Mouse (Mus musculus) spleen, adult 12 weeks (tissue): ENCODE results near the gene Tmem229b.
"Not testable (repeated sequence)": the region's sequence is repeated elsewhere in the genome, so short reads cannot be mapped to it uniquely, and the experiment has no call there.

Experiments
- DNase-seq: peaks from one replicate; pipeline ENCODE4 v3.0.0; 2022; ENCODE audit warnings: low spot score

Gene Tmem229b

DNA sequence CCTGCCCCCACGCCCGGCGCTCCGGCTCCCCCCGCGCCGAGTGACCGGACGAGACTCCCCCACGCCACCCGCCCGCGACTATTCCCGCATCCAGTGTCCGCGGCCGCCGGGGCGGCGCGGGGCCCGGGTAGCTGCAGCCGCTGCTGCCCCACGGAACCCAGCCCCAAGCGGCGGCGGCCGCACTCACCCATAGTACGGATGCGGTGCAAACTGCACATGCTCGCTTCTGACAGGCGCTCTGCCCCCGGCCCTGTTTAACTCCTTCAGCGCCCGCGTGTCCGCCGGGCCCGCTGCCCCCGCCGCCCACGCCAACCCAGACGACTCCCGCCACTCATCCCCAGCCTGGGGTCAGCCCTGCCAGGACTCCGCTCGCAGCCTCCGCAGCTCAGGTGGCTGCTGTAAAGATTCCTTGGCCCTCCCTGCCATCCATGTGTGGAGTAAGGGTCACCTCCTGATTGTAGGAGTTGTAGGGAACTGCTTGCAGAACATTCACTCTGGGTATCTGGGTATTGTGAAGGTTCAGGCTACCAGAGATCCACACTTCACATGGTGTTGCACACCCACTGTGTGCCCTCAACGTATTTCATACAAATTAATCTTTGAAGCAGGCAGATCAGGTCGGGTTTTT is at the start of gene Tmem229b:
Tmem229b (minus strand) TSS at position 502 of the 628 bp plus-strand sequence.
- DNase-seq, result peak; percentile 8

DNA sequence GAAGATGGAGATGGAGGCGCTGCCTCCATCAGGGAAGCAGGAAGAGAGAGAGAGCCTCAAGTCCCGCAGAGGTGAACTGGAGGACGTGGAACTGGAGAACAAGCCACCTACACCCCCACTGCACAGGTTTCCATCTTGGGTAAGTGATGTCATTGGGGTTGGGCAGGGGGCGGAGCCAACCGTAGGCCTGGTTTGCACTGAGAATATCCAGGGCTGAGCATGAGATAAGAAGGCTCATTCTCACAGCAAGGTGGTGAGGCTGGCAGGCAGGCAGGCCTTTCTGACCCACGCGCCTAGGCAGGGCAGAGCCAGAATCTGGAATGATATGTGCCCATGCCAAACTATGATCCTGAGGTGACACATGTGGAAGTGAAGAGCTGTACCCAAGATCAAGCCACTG is 47.8 kb upstream of the Tmem229b start:
- no peak for DNase-seq

DNA sequence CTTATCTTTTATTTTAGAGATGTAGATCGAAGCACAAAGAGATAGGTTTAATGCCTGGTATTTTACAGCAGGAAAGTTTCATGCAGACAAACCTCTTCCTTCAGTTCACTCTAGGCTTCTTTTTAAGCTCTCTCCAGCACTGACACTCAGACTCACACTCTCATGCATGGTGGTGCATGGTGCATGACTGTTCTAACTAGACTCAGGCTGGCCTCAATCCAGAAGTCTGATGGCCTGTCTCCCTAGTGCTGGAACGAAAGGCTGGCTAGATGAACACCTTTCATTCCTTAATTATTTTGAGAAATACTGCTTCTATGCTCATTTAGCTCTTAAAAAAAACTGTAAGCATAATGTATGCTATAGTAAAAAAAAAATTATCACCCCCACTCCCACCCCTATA is 44.6 kb upstream of the Tmem229b start:
- DNase-seq, result no peak

DNA sequence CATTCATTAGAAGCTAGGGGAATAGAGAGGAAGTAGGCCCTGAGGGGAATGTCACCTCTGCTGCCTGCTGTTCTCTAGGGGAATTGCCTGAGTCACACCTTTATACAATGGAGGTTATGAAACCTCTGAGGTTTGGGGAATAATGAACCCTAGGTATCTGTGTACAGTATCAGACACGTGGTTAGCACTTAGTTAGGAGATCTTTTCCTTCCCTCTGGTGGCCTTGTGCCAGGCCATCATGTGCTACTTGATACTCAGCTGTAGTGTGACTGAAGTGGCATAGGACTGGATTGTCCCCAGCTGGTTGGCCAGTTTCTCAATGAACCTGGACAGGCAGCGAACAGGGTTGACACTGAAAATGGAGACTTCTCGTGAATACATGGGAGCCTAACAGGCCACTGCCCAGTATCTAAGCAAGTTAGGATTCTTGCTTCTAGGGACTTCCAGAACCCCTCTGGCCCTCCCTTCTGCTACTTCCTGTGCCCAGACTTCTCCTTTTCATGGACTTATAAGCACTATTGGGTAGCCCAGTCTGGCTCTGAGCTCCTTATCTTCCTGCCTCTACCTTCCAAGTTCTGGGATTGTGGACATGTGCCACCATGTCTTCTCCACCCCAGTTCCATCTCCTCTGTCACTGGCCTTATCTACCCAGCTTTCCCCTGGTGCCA is 43.3 kb upstream of the Tmem229b start:
- DNase-seq, result no peak

DNA sequence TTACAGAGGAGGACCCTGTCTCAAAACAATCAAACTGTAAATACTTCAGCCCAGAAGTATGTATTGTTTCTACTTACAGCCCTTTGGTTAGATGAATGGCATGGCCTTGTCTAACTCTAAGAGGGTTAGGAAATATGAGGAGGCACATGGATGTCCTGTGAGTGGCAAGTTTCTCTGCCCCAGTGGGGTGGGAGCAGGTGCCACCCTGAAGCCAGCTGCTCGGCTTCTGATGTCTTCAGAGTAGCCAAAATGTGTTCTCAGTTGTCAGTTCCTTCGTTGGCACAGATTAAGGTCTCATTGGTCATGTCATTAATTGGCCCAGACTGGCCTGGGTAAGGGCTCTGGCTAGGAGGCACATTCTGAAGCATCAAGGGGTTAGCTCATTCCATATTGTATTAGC is 42.4 kb upstream of the Tmem229b start:
- DNase-seq, result no peak

DNA sequence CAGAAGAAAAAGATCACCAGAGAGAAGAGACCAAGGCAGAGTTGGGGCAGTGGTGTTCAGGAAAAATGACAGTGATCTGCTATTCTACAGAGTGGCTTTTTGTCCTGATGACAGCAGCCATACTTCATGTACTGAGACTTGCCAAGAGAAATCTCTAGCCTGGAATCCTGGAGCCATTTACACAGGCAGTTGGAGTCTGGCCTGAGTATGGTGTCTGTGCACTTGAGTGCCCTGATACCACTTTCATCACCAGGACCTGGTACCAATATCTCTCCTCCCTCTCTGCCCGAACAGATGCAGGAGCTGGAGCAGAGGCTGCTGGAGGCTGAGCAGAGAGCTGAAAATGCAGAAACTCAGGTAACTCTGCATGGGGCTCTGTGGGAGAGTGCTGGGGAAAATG is 41.5 kb upstream of the Tmem229b start:
- no peak for DNase-seq

DNA sequence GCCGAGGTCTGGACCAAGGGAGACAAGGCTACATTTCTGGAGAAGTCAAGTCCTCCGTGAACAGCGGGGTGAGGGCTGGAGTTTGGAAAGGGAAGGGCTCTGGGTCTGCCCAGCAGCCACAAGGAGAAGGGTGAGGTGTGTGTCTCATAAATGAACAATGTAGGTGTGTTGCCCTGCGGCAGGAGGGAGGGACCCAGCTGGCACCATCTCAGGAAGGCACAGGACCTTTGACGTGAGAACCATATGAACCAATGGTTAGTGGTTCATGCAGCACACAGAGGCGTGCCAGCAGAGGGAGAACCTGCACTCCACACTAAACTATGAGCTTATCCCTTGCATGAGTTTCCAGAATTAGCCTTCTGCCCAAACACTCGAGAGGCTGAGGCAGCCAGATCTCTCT is 39.8 kb upstream of the Tmem229b start:
- DNase-seq, result no peak

DNA sequence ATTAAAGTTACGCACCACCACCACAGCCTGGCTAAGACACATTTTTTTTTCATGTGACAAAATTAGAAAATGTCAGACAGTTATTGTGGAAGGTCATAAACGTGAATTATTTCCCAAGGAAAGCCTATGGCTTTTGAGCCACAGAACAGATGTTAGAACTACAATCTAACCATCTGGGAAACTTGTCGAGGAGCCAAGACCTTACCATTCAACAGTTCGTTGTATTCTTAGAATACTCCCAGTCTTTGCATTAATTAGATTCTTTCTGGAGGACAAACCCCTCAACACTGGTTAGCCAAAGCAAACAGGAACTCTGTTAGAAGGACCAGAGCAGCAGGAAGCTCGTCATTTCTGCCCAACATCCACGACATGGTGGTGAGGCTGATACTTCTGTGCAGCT is 38.7 kb upstream of the Tmem229b start:
- DNase-seq, result no peak

DNA sequence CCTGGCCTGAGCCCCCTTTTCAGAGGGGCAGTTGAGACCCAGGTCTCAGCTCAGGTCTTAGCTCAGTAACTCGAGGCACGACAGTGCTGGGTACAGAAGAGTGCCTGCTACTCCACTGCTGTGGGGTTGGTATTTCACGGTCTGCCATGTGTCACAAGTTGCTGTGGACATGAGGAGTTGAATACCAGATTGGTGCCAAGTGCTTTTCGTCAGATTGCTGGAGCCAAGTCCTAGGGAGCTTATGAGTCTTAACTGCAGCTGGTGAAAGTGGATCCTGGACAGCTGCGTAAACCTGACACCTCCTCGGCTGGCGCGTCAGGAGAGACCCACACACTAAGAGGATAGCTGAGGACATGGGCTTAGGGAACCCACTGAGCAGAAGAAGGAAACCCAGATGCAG is 37.2 kb upstream of the Tmem229b start:
- no peak for DNase-seq

DNA sequence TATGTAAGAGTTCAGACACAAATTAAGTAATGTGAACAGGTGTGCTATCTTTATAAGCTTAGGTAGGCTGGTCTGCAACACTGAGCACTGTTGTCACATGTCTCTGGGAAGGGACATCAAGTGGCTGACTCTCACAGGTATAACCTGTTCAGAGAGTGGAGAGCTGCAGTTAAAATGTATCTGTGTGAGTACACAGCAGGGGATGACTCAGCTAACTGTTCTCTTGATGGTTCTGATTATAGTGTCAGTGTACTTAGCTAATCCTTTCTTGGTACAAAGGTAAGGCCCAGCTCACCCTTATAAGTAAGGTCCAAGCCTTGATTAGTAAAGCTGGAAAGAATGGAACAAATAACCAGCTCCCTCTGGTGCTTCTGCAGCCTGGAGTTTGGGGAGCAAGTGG is 34.0 kb upstream of the Tmem229b start:
- DNase-seq, result no peak

DNA sequence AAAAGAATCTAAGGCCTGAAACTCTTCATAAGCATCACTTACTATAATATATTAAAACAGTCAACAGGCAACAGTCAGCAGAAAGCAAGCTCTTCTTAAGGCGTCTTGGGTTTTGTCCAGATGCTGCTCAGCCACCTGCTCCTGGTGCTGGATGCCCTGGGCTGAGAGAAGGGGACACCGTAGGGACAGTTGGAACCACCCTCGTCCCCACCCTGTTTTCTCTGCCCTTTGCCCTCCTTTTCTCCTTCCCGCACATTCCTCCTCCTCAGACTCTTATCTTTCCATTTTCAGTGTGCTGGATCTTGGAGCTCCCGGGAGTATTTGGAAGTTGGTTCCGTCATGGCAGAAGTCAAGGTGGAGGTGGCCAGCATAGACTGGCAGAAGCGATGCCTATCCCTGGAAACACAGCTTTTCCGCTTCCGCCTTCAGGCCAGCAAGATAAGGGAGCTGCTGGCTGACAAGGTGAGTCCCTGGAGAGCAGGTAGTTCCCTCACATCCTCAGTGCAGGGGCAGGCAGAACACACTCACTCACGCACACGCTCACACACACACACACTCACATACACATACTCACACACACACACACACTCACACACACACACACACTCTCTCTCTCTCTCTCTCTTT is 32.9 kb upstream of the Tmem229b start:
- DNase-seq, result no peak

DNA sequence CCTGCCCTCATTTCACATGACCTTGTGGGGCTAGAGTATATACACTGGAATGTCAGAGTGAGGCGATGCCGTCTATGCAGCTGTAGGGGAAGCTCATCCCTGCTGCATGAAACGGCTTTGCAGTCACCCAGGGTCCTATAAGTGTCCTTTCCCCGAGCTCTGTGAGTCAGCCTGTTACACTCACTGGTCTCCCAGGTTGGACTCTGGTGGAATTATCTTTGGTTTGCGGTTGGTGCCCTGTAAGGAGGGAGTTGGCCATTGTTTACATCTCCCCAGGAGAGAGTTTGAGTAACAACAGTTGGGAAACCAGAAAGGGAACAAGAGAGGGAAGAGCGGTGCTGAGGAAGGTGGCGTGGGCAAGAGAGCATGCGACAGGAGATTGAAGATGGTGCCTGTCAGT is 32.3 kb upstream of the Tmem229b start:
- DNase-seq, result no peak

DNA sequence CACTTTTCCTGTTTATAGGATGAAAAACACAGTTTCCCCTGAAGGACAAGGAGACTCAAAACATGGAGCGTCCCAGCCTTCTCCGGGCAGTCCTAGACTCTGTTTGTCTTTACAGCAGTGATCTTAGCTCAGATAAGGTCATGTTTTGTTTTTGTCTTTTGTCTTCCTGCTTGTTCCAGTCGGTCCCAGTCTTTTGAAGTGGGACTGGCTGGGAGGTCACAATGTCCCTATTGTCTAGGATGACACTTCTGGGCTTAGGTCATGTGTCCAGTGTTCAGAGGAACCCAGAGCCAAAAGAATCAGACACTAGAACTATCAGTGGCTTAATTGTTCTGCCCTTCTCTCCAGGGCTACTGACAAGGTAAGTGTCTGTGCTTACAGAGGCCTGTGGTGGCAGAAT is 27.9 kb upstream of the Tmem229b start:
- DNase-seq, result no peak

DNA sequence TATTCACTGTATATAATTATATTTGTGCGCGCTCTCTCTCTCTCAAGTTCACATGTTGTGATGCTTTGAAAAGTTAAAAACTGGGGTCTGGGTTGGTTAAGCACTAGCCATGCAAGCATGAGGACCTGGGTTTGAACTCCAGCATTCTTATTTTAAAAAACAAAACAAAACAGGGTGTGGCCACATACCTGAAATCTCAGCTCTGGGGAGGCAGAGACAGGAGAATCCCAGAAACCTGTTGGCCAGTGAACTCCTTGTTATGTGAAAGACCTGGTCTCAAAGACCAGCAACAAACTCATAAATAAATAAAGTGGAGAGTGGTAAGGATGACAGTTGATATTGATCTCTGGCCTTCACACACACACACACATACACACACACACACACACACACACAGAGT is 26.9 kb upstream of the Tmem229b start:
- no peak for DNase-seq

DNA sequence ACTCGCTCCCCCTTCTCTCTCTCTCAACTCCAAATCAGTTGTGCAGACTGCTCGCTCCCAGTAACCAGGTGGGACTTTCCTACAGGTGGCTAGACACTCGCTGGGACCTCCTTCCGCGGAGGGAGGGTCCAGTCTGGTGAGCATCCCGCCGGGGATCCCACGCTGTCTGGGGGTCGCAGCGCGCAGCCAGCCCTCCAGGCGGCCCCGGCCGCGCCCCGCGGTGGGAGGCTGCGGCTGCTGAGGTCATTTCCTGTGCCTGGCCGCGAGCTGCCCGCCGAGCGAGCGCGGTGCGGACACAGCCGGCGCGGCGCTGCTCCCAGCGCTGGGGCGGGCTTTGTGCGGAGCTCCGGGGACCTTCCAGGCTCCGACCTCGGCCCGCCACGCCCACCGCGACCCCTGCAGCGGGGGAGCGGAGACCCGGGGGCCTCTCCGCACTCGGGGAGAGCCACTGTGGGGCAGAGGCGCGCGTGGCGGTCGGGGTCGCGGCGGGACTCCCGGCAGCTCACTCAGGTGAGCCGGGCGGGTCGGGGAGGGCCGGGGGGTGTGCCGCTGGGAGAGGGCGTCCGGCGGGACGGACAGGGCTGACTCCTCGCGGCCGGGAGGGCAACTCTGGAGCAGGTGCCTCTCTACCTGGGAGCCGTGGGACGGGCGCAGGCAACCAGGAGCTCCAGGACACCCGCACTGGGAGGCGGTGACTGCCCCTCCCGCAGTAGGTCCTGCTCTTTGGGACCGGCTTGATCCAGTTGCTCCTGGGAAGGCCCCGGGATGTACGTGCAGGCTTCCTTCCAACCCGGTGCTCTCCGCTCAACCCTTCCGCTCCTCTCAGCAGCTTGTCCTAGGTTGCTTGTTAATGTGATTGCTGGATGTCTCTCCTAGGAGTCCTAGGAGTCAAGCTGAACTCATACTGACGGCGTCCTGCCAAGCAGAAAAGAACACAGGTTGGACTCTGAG is 21.8 kb upstream of the Tmem229b start, which contains the start of gene Plekhh1:
Plekhh1 (plus strand) TSS at position 253 of the 951 bp plus-strand sequence.
- DNase-seq, result no peak

DNA sequence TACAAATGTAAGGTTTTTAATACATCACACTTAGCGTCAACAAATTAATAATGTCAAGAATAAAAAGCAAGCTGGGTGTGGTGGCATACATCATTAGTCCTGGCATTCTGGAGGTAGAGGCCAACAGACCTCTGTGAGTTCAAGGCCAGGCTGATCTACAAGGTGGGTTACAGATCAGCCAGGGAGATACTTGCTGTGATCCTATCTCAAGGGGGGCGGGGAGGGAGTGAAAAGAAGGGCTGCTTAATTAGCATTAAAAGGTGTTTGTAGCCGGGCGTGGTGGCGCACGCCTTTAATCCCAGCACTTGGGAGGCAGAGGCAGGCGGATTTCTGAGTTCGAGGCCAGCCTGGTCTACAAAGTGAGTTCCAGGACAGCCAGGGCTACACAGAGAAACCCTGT is 20.1 kb upstream of the Tmem229b start:
- not testable (repeated sequence) for DNase-seq

DNA sequence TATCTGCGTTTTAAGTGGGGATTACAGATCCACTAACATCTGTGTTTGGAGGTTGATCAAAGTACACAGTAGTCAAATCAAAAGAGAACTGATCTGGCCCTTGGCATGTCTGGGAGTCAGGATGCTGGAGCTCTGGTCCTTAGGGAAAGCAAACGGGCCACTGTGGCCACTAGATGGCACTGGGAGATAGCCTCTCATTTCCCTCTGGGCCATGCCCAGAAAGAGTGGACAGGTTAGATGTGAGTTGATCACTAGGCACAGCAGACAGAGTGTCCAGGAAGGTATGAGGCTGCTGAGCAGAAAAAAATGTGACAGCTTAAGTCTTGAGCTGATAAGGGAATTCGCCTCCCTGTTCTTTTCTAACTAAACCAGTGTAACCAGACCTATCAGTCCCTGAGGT is 15.5 kb upstream of the Tmem229b start:
- DNase-seq, result no peak

DNA sequence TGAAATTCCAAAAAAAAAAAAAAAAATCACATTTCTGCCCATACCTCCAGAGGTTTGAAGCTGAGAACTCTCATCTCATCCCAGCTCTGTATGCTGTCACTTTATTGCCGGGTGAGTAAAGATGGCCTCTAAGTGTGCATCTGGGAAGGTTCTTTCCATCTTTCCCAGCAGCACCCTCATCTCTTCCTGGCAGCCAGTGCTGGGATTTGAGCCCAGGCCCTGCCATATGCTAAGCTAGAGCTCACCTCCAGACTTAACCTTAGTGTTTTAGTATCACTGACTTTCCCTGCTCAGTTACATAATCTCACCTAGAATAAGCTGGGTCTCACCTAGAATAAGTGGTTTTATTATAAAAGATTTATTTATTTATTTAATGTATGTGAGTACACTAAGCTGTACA is 14.5 kb upstream of the Tmem229b start:
- no peak for DNase-seq

DNA sequence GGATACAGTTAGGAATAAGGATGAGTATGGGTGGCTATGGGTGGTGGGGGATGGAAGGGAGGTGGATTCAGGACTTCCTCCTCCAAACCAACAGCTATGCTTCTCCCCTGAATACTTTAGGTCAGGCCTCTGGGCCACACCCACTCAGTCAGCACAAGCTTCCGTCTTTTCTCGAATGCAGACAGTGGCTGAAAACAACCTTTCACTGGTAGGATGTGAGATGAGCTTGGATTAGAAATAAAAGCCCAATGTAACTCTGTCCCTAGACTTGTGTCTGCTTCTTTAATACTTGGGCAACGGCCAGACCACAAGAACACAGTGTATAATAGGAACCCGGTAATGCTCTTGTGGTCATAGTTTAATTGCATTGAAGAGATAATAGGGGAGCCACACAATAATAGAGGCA is 10.6 kb upstream of the Tmem229b start:
- no peak for DNase-seq

DNA sequence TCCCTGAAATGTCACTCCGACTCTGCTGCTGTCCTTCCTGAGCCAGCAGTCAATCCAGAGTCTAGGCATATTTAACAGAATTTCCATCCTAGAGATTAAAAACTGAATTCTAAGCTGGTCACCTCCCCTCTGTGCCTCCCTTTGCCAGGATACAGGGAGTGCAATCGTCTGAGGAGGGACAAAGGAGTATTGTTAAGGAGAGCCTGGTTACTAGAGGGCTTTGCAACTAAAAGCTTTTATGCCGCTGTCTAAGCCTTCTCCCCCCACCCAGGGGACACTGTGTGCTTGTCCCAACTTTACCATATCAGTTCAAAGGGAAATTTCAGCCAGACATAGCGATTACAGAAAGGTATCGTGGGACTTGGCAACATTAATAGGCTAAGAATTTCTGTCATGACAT is 8.7 kb upstream of the Tmem229b start:
- no peak for DNase-seq

DNA sequence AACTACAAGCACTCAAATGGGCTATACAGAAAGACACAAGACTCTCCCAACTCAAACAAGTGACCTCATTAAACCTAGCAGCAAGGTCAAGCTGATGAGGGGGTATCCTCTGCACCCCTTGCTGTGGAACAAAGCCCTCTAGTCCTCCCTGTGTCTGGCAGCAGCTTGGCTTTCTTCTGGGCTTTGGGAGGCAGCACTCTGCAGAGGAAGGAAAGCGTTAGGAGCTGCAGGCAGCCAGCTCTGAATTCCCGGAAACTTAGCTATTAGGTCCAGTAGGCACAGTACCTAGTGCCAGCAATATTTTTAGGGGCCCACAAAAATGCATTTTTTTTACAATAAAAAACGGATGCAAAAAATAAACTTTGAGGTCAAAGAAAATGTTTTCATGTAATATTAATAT is 3.1 kb upstream of the Tmem229b start:
- DNase-seq, result no peak

DNA sequence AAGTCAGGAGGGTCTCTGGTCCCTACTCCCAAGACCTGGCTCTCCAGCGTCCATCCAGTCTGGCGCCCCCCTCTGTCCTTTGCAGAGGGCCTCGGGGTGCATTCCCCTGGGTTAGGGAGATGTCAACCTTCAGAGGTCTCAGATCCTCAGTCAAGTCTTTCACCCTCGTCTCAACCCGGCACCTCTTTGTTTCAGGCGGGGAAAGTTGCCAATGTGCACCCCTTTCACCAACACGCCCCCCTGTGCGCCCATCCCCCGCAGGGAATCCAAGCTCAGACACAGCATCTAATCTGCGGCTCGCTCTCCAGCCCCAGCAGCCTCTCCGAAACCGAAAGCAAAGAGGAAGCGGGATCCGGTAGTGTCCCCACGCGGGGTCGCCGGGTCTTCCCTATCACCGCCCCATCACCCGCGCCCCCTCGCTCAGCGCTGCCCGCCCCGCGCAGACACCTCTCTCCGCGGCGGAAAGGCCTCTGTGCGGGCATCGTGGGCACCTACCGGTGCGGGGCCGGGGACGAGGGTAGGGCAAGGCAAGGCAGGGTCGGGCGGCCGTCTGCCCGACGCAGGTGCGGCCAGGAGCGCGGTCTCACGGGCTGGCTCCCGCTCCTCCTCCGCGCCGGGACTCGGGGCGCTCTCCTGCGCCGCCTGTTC is 825 bp downstream of the Tmem229b start:
- peak; percentile 34 for DNase-seq
